Mouse (Mus musculus): ENCODE data around the gene Map3k20. TPM values are rescaled to one million over a fixed set of nuclear protein-coding genes. Genes with fewer than 3 reads are reported as not detected.
A peak's percentile ranks its signal among the peaks of the same experiment; 100 is the strongest.

Gene Map3k20
- polyA plus RNA-seq, 1 experiment from 2014 or later, result 3.8 TPM

- Histone ChIP-seq H3K9me3 (peaks cover 8% of the 10 kb centered on the region; the same call in 1 of the 2 replicates), H3K36me3 (0 out of 2 replicates have a peak, but pooled peaks cover 3% of the 10 kb centered on the region), H3K4me1 (replicated peaks) (no peaks in the 10 kb centered on the region; the same call in 1 of the 2 replicates), H3K27me3 (no peaks in the 10 kb centered on the region), H3K27ac (no peak overlapping the region), H3K4me3 (no peak overlapping the region), H3K4me2 (no peak overlapping the region), H3K9ac (no peak overlapping the region)
- WGBS, result 72% methylated on average over 4 of the region's 4 CpGs
- no peak for ATAC-seq (ENCODE audit: low FRiP score)
Measured at GRCm38 (mm10) chr2:72392316-72392715, 106.9 kb downstream of the Map3k20 start.

GRCm38 (mm10) chr2:72396934-72397333 is 111.5 kb downstream of the Map3k20 start:
- no peak overlapping the region for H3K4me2 ChIP-seq
- peaks cover 8% of the 10 kb centered on the region; the same call in 1 of the 2 replicates for H3K9me3 ChIP-seq
- 85% methylated on average over 6 of the region's 6 CpGs for WGBS
- no peaks in the 10 kb centered on the region for H3K27me3 ChIP-seq
- H3K4me1 ChIP-seq (replicated peaks), result no peaks in the 10 kb centered on the region
- 0 out of 2 replicates have a peak, but pooled peaks cover 3% of the 10 kb centered on the region for H3K36me3 ChIP-seq
- H3K4me3 ChIP-seq, result no peak overlapping the region
- no peak overlapping the region for H3K27ac ChIP-seq
- no peak overlapping the region for H3K9ac ChIP-seq
- no peak for ATAC-seq (ENCODE audit: low FRiP score)

- no peak overlapping the region for H3K4me3 ChIP-seq
- no peaks in the 10 kb centered on the region for H3K4me1 ChIP-seq (replicated peaks)
- WGBS, result 25% methylated on average over 13 of the region's 13 CpGs
- no peak overlapping the region for H3K27ac ChIP-seq
- H3K9me3 ChIP-seq, result peaks cover 8% of the 10 kb centered on the region; the same call in 1 of the 2 replicates
- H3K9ac ChIP-seq, result no peak overlapping the region
- ATAC-seq (ENCODE audit: low FRiP score), result no peak
- no peak overlapping the region for H3K4me2 ChIP-seq
- 0 out of 2 replicates have a peak, but pooled peaks cover 3% of the 10 kb centered on the region for H3K36me3 ChIP-seq
- H3K27me3 ChIP-seq, result no peaks in the 10 kb centered on the region
Measured at GRCm38 (mm10) chr2:72398227-72398626, 112.8 kb downstream of the Map3k20 start.

GRCm38 (mm10) chr2:72399469-72400195 is 114.2 kb downstream of the Map3k20 start:
- Histone ChIP-seq H3K4me1 (replicated peaks) (no peaks in the 10 kb centered on the region), H3K27me3 (no peaks in the 10 kb centered on the region), H3K4me2 (no peak overlapping the region), H3K36me3 (0 out of 2 replicates have a peak, but pooled peaks cover 3% of the 10 kb centered on the region), H3K9me3 (peaks cover 8% of the 10 kb centered on the region; the same call in 1 of the 2 replicates), H3K27ac (no peak overlapping the region), H3K9ac (no peak overlapping the region), H3K4me3 (no peak overlapping the region)
- WGBS, result 79% methylated on average over 12 of the region's 12 CpGs
- no peak for ATAC-seq (ENCODE audit: low FRiP score)

GRCm38 (mm10) chr2:72401290-72401689 is 115.9 kb downstream of the Map3k20 start:
- no peak for ATAC-seq (ENCODE audit: low FRiP score)

GRCm38 (mm10) chr2:72405621-72406555 is 120.5 kb downstream of the Map3k20 start:
- WGBS, result 92% methylated on average over 12 of the region's 12 CpGs
- no peak for ATAC-seq (ENCODE audit: low FRiP score)

More at GRCm38 (mm10) chr2:72401290-72401689, 115.9 kb downstream of the Map3k20 start:
- Histone ChIP-seq H3K4me1 (replicated peaks) (no peaks in the 10 kb centered on the region), H3K36me3 (no peaks in the 10 kb centered on the region), H3K9me3 (no peaks in the 10 kb centered on the region), H3K4me3 (no peak overlapping the region), H3K4me2 (no peak overlapping the region), H3K9ac (no peak overlapping the region), H3K27me3 (no peaks in the 10 kb centered on the region), H3K27ac (no peak overlapping the region)
- 77% methylated on average over 9 of the region's 9 CpGs for WGBS

GRCm38 (mm10) chr2:72406701-72407100 is 121.3 kb downstream of the Map3k20 start:
- Histone ChIP-seq H3K9me3 (no peaks in the 10 kb centered on the region), H3K4me3 (no peak overlapping the region), H3K27me3 (no peaks in the 10 kb centered on the region), H3K27ac (no peak overlapping the region), H3K36me3 (no peaks in the 10 kb centered on the region), H3K4me2 (no peak overlapping the region), H3K4me1 (replicated peaks) (peaks cover 5% of the 10 kb centered on the region; the same call in 1 of the 2 replicates), H3K9ac (0 out of 2 replicates have a peak overlapping the region, but pooled peaks have one; percentile 19)
- no peak for ATAC-seq (ENCODE audit: low FRiP score)
- 74% methylated on average over 10 of the region's 10 CpGs for WGBS

More at GRCm38 (mm10) chr2:72405621-72406555, 120.5 kb downstream of the Map3k20 start:
- Histone ChIP-seq H3K36me3 (no peaks in the 10 kb centered on the region), H3K9ac (no peak overlapping the region), H3K4me3 (no peak overlapping the region), H3K4me1 (replicated peaks) (peaks cover 5% of the 10 kb centered on the region; the same call in 1 of the 2 replicates), H3K9me3 (no peaks in the 10 kb centered on the region), H3K4me2 (no peak overlapping the region), H3K27me3 (no peaks in the 10 kb centered on the region), H3K27ac (no peak overlapping the region)

GRCm38 (mm10) chr2:72407341-72408092 is 122.1 kb downstream of the Map3k20 start:
- Histone ChIP-seq H3K4me3 (no peak overlapping the region), H3K27ac (no peak overlapping the region), H3K36me3 (no peaks in the 10 kb centered on the region), H3K4me1 (replicated peaks) (peaks cover 5% of the 10 kb centered on the region; the same call in 1 of the 2 replicates), H3K9me3 (no peaks in the 10 kb centered on the region), H3K4me2 (no peak overlapping the region), H3K27me3 (no peaks in the 10 kb centered on the region), H3K9ac (no peak overlapping the region)
- 62% methylated on average over 17 of the region's 17 CpGs for WGBS
- ATAC-seq (ENCODE audit: low FRiP score), result no peak

GRCm38 (mm10) chr2:72409968-72410367 is 124.5 kb downstream of the Map3k20 start:
- Histone ChIP-seq H3K27me3 (no peaks in the 10 kb centered on the region), H3K9ac (no peak overlapping the region), H3K27ac (no peak overlapping the region), H3K9me3 (no peaks in the 10 kb centered on the region), H3K4me1 (replicated peaks) (peaks cover 5% of the 10 kb centered on the region; the same call in 1 of the 2 replicates), H3K4me2 (no peak overlapping the region), H3K36me3 (no peaks in the 10 kb centered on the region), H3K4me3 (no peak overlapping the region)
- WGBS, result 87% methylated on average over 10 of the region's 10 CpGs
- ATAC-seq (ENCODE audit: low FRiP score), result no peak

GRCm38 (mm10) chr2:72412266-72412665 is 126.8 kb downstream of the Map3k20 start:
- 93% methylated on average over 4 of the region's 4 CpGs for WGBS

GRCm38 (mm10) chr2:72415416-72415815 is 130.0 kb downstream of the Map3k20 start:
- H3K4me1 ChIP-seq (replicated peaks), result no peaks in the 10 kb centered on the region
- no peak overlapping the region for H3K4me3 ChIP-seq
- no peaks in the 10 kb centered on the region for H3K36me3 ChIP-seq
- WGBS, result 94% methylated on average over 5 of the region's 5 CpGs
- ATAC-seq (ENCODE audit: low FRiP score), result no peak
- H3K9me3 ChIP-seq, result no peaks in the 10 kb centered on the region
- no peak overlapping the region for H3K4me2 ChIP-seq
- no peak overlapping the region for H3K9ac ChIP-seq
- H3K27ac ChIP-seq, result no peak overlapping the region
- no peaks in the 10 kb centered on the region for H3K27me3 ChIP-seq

More at GRCm38 (mm10) chr2:72412266-72412665, 126.8 kb downstream of the Map3k20 start:
- H3K4me1 ChIP-seq (replicated peaks), result peaks cover 5% of the 10 kb centered on the region; the same call in 1 of the 2 replicates
- H3K9ac ChIP-seq, result no peak overlapping the region
- H3K4me3 ChIP-seq, result no peak overlapping the region
- no peaks in the 10 kb centered on the region for H3K27me3 ChIP-seq
- H3K9me3 ChIP-seq, result no peaks in the 10 kb centered on the region
- no peak overlapping the region for H3K4me2 ChIP-seq
- H3K36me3 ChIP-seq, result no peaks in the 10 kb centered on the region
- ATAC-seq (ENCODE audit: low FRiP score), result no peak
- no peak overlapping the region for H3K27ac ChIP-seq
